Mouse (Mus musculus) cerebellum, adult 11-12 months (tissue): Measurements from ENCODE around the gene Olfr474.
"Not testable (repeated sequence)": the region's sequence is repeated elsewhere in the genome, so short reads cannot be mapped to it uniquely, and the experiment has no call there.

Experiments
- DNase-seq: peaks from one replicate; pipeline ENCODE4 v3.0.0; 2022

The Olfr474 gene

GRCm38 (mm10) chr7:107954343-107954742 lies at the start of gene Olfr474:
TSS of gene Olfr474 (plus strand) at chr7:107954643.
- no peak for DNase-seq

DNA sequence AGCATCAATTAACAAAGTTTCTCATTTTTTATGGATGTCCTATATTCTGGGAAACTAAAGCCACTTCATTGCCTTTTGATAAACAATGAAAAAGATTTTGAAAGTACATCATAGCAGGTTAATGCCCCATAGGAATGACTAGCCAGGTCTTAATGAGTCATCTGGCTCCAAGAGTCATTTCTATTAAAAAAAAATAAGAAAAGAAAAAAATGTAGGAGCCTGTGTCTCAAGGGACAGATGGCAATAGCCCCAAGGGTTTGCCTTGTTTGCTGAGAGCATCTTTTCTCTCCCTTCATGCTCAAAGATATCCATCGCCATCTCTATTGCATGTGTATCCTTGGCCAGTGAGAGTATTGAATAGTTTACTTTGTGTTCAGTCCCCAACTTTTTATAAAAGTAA lies 24.3 kb upstream of the Olfr474 start, which contains the start of gene Olfr473:
Olfr473 (plus strand) TSS at position 301 of the 400 bp plus-strand sequence.
- no peak for DNase-seq

DNA sequence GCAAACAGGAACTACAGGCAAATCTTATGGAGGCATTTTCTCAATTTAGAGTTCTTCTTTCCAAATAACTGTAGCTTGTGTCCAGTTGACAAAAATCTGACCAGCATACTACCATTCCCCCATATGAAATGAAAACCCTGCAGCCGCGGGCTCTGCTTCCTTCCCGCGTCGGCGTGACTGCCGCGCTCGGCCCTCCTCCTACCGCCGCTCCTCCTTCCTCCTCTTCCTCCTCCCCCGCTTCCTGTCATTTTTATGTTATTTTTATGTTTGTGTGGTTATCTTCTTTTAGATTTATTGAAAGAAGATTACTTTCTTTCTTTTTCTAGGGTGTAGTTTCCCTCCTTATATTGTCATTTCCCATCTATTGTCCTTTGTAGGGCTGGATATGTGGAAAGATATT lies 1.9 kb upstream of the Olfr474 start:
- DNase-seq: not testable (repeated sequence)

DNA sequence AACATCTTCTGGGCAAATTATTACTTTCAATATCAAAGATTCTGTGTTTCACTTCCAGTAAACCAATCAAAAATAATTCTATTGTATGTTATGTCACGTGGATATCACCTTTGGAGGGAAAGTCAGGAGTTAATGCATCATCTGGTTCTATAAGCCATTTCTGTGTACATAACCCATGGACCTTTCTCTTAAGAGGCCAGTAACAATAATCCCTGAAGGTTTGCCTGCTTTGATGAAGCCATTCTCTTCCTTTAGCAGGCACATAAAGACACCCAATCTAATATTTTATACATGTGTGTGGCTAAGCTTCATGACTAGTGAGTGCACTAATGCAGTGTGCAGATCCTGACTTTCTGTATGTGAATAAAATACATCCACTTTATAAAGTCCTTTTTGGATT lies 10.1 kb downstream of the Olfr474 start, which contains the start of gene Olfr476:
Olfr476 (plus strand) TSS at position 301 of the 400 bp plus-strand sequence.
- no peak for DNase-seq

DNA sequence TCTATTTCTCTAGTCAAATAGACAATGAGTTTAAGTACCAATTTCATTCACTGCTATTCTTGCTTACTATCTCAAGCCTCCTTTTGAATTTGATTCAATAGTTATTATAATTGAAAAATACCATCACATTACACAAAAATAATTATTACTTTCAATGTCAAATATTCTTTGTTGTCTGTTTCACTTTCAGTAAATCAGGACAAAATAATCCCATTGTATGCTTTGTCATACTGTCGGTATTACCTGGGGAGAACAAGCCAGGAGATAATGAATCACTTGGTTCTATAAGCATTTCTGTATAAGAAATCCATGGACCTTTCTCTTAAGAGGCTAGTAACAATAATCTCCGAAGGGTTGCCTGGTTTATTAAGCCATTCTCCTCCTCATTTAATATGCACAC lies 31.9 kb downstream of the Olfr474 start, which contains the start of gene Olfr477:
Olfr477 (plus strand) TSS at position 301 of the 400 bp plus-strand sequence.
- no peak for DNase-seq
